Mouse (Mus musculus) embryonic facial prominence, embryonic 10.5 days (tissue): ENCODE measurements at regions not wholly inside any gene's neighbourhood (a gene's known extent, or its start where the extent isn't known, plus 50 kb on each side); places are given as distances from the start of the nearest gene placed in this dataset.

Experiments used
- DNase-seq: peaks from one replicate; pipeline ENCODE4 v3.0.0-alpha.2; 2017; ENCODE audit warnings: low spot score
- H3K27ac ChIP-seq: fragments of 300-500 bp; sonication (generic); replicated peaks from 2 replicates; pipeline ENCODE4 v1.5.1; 2016; ENCODE audit warnings: mild to moderate bottlenecking
- H3K27me3 ChIP-seq: fragments of 300-500 bp; sonication (generic); replicated peaks from 2 replicates; pipeline ENCODE4 v1.6.1; 2016; ENCODE audit warnings: low read depth, mild to moderate bottlenecking; ENCODE audit not compliant: poor library complexity, severe bottlenecking
- H3K36me3 ChIP-seq: fragments of 300-500 bp; sonication (generic); replicated peaks from 2 replicates; pipeline ENCODE4 v1.6.1; 2016; ENCODE audit warnings: mild to moderate bottlenecking, moderate library complexity
- H3K4me1 ChIP-seq: fragments of 300-500 bp; sonication (generic); 2 replicates; pipeline ENCODE4 v1.6.1; 2016
- H3K4me3 ChIP-seq: fragments of 300-500 bp; sonication (generic); 2 replicates; pipeline ENCODE4 v1.5.1; 2016; ENCODE audit warnings: mild to moderate bottlenecking, moderate library complexity
- H3K9me3 ChIP-seq: fragments of 300-500 bp; sonication (generic); 2 replicates; pipeline ENCODE4 v1.6.1; 2016; ENCODE audit warnings: mild to moderate bottlenecking
- WGBS: fragments of 180-500 bp; shearing (Covaris S2); methylation state at CpG from one replicate; pipeline ENCODE4 v1.1.7; 2016; 5-methylcytosine and 5-hydroxymethylcytosine counted together

DNA sequence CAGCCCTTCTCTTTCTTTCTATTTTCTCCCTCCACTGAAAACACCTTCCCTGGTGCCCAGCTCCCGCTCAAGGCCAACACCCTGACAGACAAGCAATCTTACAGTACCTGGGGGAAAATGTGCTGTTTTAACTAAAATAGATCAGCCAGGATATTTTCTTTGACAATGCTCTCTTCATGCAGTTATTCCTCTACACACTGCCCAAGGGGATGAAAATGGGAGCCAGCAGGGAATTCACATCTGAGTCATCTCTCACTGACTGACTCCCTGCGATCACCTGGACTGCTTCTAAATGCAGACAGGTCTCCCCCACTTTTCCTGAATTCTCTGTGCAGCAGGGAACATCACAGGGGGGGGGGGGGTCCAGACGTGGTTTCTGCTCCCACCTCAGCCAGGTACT is 227.6 kb upstream of the Ptbp2 start:
- H3K9me3 ChIP-seq, result no peaks in the 10 kb centered on the region
- H3K27ac ChIP-seq, result no peak overlapping the region
- no peak for DNase-seq
- no peaks in the 10 kb centered on the region for H3K36me3 ChIP-seq
- no peaks in the 10 kb centered on the region for H3K4me1 ChIP-seq
- H3K27me3 ChIP-seq, result no peaks in the 10 kb centered on the region
- 14% methylated on average over 3 of the region's 3 CpGs for WGBS
- H3K4me3 ChIP-seq, result no peak overlapping the region

- no peaks in the 10 kb centered on the region for H3K9me3 ChIP-seq
- H3K4me3 ChIP-seq, result no peak overlapping the region
- 91% methylated on average over 3 of the region's 3 CpGs for whole genome bisulfite sequencing
- H3K27me3 ChIP-seq, result no peaks in the 10 kb centered on the region
- no peak overlapping the region for H3K27ac ChIP-seq
- no peak for DNase-seq
- no peaks in the 10 kb centered on the region for H3K4me1 ChIP-seq
- no peaks in the 10 kb centered on the region for H3K36me3 ChIP-seq
These were observed 223.8 kb upstream of the Ptbp2 start for GRCm38 (mm10) chr3:120008110-120008509.

DNA sequence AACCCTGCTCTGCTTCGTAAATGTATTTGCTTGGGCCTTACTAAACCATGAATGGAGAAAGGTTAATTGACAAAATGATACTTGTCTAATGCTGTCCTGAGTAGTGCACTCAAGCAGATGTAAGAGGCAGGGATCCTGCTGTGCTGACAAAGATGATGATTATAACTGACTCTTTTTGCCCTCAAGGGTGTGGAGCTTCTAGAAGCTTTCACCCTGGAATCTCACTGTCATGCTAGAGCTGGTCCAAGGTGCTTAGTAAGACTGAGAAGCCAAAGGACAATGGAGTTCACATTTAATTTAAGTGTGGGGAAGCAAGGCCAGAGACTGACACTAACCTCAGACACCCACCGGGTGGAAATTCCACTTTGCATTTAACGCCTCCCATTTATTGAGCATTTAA is 220.3 kb upstream of the Ptbp2 start:
- Histone ChIP-seq H3K36me3 (no peaks in the 10 kb centered on the region), H3K27ac (no peak overlapping the region), H3K9me3 (no peaks in the 10 kb centered on the region), H3K4me1 (no peaks in the 10 kb centered on the region), H3K27me3 (no peaks in the 10 kb centered on the region), H3K4me3 (no peak overlapping the region)
- WGBS, result 86% methylated on average over 3 of the region's 3 CpGs
- DNase-seq, result no peak

DNA sequence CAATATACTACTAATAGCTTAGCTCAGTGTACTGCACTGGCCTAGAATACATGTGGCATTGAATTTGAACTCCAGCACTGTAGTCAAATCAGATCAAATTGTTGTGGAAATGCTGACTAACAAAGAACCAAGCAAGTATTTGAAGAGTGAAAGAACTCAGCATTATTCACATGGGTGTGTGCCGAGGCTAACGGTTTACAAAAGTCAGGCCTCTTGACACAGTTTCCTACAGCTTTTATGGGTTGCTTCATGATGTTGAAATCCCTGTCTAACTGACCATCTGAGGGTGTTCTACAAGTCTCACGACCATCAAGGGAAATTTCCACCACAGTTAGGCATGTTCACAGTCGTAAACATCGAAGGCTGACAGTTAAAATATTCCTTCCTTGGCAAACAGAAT is 216.0 kb upstream of the Ptbp2 start:
- 93% methylated on average over 5 of the region's 5 CpGs for WGBS

GRCm38 (mm10) chr3:119996258-119996988 is 212.2 kb upstream of the Ptbp2 start:
- Histone ChIP-seq H3K4me3 (no peak overlapping the region), H3K9me3 (no peaks in the 10 kb centered on the region), H3K36me3 (no peaks in the 10 kb centered on the region), H3K27me3 (no peaks in the 10 kb centered on the region), H3K27ac (no peak overlapping the region), H3K4me1 (peaks cover 6% of the 10 kb centered on the region; the same call in 1 of the 2 replicates)
- 77% methylated on average over 9 of the region's 9 CpGs for WGBS
- no peak for DNase-seq

More for the DNA sequence above, 216.0 kb upstream of the Ptbp2 start:
- DNase-seq, result no peak
- H3K27me3 ChIP-seq, result no peaks in the 10 kb centered on the region
- H3K27ac ChIP-seq, result no peak overlapping the region
- no peak overlapping the region for H3K4me3 ChIP-seq
- H3K4me1 ChIP-seq, result peaks cover 6% of the 10 kb centered on the region; the same call in 1 of the 2 replicates
- H3K36me3 ChIP-seq, result no peaks in the 10 kb centered on the region
- H3K9me3 ChIP-seq, result no peaks in the 10 kb centered on the region

- H3K4me3 ChIP-seq, result no peak overlapping the region
- H3K36me3 ChIP-seq, result no peaks in the 10 kb centered on the region
- DNase-seq, result no peak
- H3K9me3 ChIP-seq, result no peaks in the 10 kb centered on the region
- peaks cover 6% of the 10 kb centered on the region; the same call in 1 of the 2 replicates for H3K4me1 ChIP-seq
- H3K27ac ChIP-seq, result no peak overlapping the region
- H3K27me3 ChIP-seq, result no peaks in the 10 kb centered on the region
- WGBS, result 75% methylated on average over 4 of the region's 4 CpGs
These were observed 211.5 kb upstream of the Ptbp2 start for GRCm38 (mm10) chr3:119995781-119996180.

- H3K36me3 ChIP-seq, result no peaks in the 10 kb centered on the region
- no peaks in the 10 kb centered on the region for H3K4me1 ChIP-seq
- 72% methylated on average over 3 of the region's 3 CpGs for WGBS
- H3K27me3 ChIP-seq, result no peaks in the 10 kb centered on the region
- H3K4me3 ChIP-seq, result no peak overlapping the region
- no peak overlapping the region for H3K27ac ChIP-seq
- H3K9me3 ChIP-seq, result no peaks in the 10 kb centered on the region
- no peak for DNase-seq
These were observed 203.1 kb upstream of the Ptbp2 start for GRCm38 (mm10) chr3:119987245-119987852.

- no peak for DNase-seq
- Histone ChIP-seq H3K27ac (no peak overlapping the region), H3K9me3 (no peaks in the 10 kb centered on the region), H3K4me1 (no peaks in the 10 kb centered on the region), H3K36me3 (no peaks in the 10 kb centered on the region), H3K4me3 (no peak overlapping the region), H3K27me3 (no peaks in the 10 kb centered on the region)
- 95% methylated on average over 1 of the region's 1 CpGs for WGBS
These were observed 193.1 kb upstream of the Ptbp2 start for GRCm38 (mm10) chr3:119977349-119977748.

- no peaks in the 10 kb centered on the region for H3K36me3 ChIP-seq
- WGBS, result 90% methylated on average over 3 of the region's 3 CpGs
- no peaks in the 10 kb centered on the region for H3K9me3 ChIP-seq
- no peaks in the 10 kb centered on the region for H3K4me1 ChIP-seq
- DNase-seq, result no peak
- no peaks in the 10 kb centered on the region for H3K27me3 ChIP-seq
- no peak overlapping the region for H3K4me3 ChIP-seq
- H3K27ac ChIP-seq, result no peak overlapping the region
These were observed 192.1 kb upstream of the Ptbp2 start for GRCm38 (mm10) chr3:119976363-119976762.

GRCm38 (mm10) chr3:119958799-119959467 is 174.7 kb upstream of the Ptbp2 start:
- 11% methylated on average over 5 of the region's 5 CpGs for WGBS
- no peaks in the 10 kb centered on the region for H3K27me3 ChIP-seq
- DNase-seq, result peak; percentile 27

DNA sequence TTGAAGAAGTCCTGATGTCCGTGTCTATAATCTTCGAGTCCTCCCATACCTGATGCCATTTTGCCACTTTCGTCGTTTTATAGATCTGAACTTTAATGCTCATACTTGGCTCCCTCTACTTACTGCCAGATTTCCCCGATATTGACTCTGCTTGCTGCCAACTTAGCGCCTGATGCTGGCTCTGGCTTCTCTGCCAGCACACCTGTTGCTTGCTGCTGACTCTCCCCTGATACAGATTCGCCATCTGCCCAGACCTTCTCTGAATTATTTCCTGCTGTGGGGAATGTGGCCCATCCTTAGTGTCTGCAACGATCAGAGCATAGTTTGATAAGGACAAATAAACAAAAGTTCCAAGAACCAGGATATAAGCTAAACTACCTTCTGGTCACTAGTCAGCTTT is 173.3 kb upstream of the Ptbp2 start:
- peaks cover 11% of the 10 kb centered on the region for H3K4me1 ChIP-seq
- 85% methylated on average over 8 of the region's 8 CpGs for WGBS
- no peak overlapping the region for H3K4me3 ChIP-seq
- H3K9me3 ChIP-seq, result no peaks in the 10 kb centered on the region
- no peak for DNase-seq
- no peak overlapping the region for H3K27ac ChIP-seq
- H3K36me3 ChIP-seq, result no peaks in the 10 kb centered on the region
- no peaks in the 10 kb centered on the region for H3K27me3 ChIP-seq

More at GRCm38 (mm10) chr3:119958799-119959467, 174.7 kb upstream of the Ptbp2 start:
- H3K9me3 ChIP-seq, result no peaks in the 10 kb centered on the region
- peaks cover 11% of the 10 kb centered on the region for H3K4me1 ChIP-seq
- no peak overlapping the region for H3K4me3 ChIP-seq
- no peaks in the 10 kb centered on the region for H3K36me3 ChIP-seq
- H3K27ac ChIP-seq, result 0 out of 2 replicates have a peak overlapping the region, but pooled peaks have one; percentile 24

- 87% methylated on average over 7 of the region's 7 CpGs for WGBS
- DNase-seq, result no peak
- Histone ChIP-seq H3K27me3 (no peaks in the 10 kb centered on the region), H3K4me3 (no peak overlapping the region), H3K36me3 (no peaks in the 10 kb centered on the region), H3K4me1 (peaks cover 11% of the 10 kb centered on the region), H3K27ac (no peak overlapping the region), H3K9me3 (no peaks in the 10 kb centered on the region)
These were observed 171.7 kb upstream of the Ptbp2 start for GRCm38 (mm10) chr3:119955745-119956615.
